8 mouse cellular contexts compared by ENCODE assay signal in the genomic region with DNA sequence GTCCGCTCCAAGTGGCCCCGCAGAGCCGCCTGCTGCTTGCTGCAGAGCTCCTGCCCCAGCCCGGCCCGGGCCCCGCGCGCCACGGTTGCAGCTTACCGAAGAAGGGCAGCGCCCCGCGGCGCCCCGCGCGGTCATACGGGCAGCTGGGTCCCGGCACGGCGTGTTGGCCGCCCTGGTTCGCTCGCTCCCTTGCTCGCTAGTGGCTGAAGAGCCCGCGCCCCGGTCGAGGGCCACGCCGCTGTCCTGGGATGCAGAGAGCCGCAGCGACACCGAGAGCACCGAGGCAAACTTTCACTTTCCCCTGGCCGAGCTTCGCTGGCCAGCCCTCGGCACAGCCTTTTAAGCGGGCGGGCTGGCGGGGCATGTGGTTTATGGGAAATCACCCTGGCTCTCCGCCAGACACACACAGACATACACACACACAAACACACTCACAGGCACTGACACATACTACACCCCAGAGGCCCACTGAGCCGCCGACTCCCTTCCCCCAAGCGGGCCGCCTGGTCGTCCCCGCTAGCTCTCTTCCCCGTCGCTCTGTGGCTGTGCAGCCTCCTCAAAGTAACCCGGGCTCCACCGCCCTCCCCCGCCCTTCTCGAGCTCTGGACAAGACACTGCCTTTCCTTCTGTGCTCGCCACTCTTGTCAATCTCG. TPM values are rescaled to one million over a fixed set of nuclear protein-coding genes. Genes with fewer than 3 reads are reported as not detected.
DNase-seq lines count a peak whose midpoint lies in the region; ATAC-seq and TF ChIP-seq lines count a peak whose summit lies in the region.

A gene (minus strand): TSS at position 541 of the 653 bp plus-strand sequence.

- peak within 1 kb of the TSS; percentile 93 for H3K4me2 ChIP-seq in forebrain, embryonic 14.5 days (ENCODE audit: low read length)
- peak within 1 kb of the TSS; percentile 79 for H3K4me2 ChIP-seq in liver, postnatal 0 days (ENCODE audit: low read depth, low read length)
- H3K4me2 ChIP-seq in neural tube, embryonic 14.5 days (ENCODE audit: low read depth, low read length), result peak within 1 kb of the TSS; percentile 75

- H3K9me3 ChIP-seq in forebrain, embryonic 14.5 days (replicated peaks; ENCODE audit: control insufficient read depth, low read length), result no peaks in the 10 kb centered on the region
- H3K9me3 ChIP-seq in liver, postnatal 0 days (ENCODE audit: low read length), result no peaks in the 10 kb centered on the region
- no peaks in the 10 kb centered on the region for H3K9me3 ChIP-seq in neural tube, embryonic 14.5 days (ENCODE audit: control insufficient read depth, low read length)

- under 1% methylated on average over 56 of the region's 56 CpGs for WGBS in forebrain, embryonic 14.5 days
- WGBS in large intestine, adult 2 months, result under 1% methylated on average over 56 of the region's 56 CpGs
- under 1% methylated on average over 50 of the region's 56 CpGs for WGBS in liver, postnatal 0 days (ENCODE audit: insufficient replicate concordance)
- WGBS in neural tube, embryonic 14.5 days, result under 1% methylated on average over 48 of the region's 56 CpGs

- peak within 1 kb of the TSS; percentile 84 for H3K4me3 ChIP-seq in brown adipose tissue, adult 24 weeks (ENCODE audit: insufficient read depth, low read depth, low read length)
- peak within 1 kb of the TSS; percentile 57 for H3K4me3 ChIP-seq in forebrain, embryonic 14.5 days (ENCODE audit: low read depth, low read length)
- H3K4me3 ChIP-seq in liver, postnatal 0 days (ENCODE audit: low read depth, low read length), result peak within 1 kb of the TSS; percentile 64
- H3K4me3 ChIP-seq in neural tube, embryonic 14.5 days (ENCODE audit: low read depth, low read length), result peak within 1 kb of the TSS; percentile 61

- peak; percentile 76 for ATAC-seq in CD4-positive, CD25-positive, alpha-beta regulatory T cell, adult 4 months
- ATAC-seq in forebrain, embryonic 14.5 days, result peak; percentile 84
- peak; percentile 87 for ATAC-seq in liver, postnatal 0 days
- ATAC-seq in neural tube, embryonic 14.5 days (ENCODE audit: low read depth), result peak; percentile 91

- DNase-seq in forebrain, embryonic 14.5 days (ENCODE audit: low spot score), result peak; percentile 81
- peak; percentile 93 for DNase-seq in heart, postnatal 10 days
- DNase-seq in large intestine, adult 2 months (ENCODE audit: low read depth, low spot score), result peak; percentile 51
- peak; percentile 84 for DNase-seq in liver, postnatal 0 days
- DNase-seq in testis, postnatal 10 days (ENCODE audit: low spot score), result peak; percentile 84

- no peaks in the 10 kb centered on the region for H3K36me3 ChIP-seq in forebrain, embryonic 14.5 days (ENCODE audit: control insufficient read depth, insufficient read depth, low read length)
- peaks cover 2% of the 10 kb centered on the region; the same call in 1 of the 2 replicates for H3K36me3 ChIP-seq in liver, postnatal 0 days (replicated peaks; ENCODE audit: insufficient read depth, low read length)
- no peaks in the 10 kb centered on the region for H3K36me3 ChIP-seq in neural tube, embryonic 14.5 days (ENCODE audit: control insufficient read depth, insufficient read depth, low read length)

- peaks cover 20% of the 10 kb centered on the region for H3K4me1 ChIP-seq in brown adipose tissue, adult 24 weeks (ENCODE audit: control insufficient read depth, insufficient read depth, insufficient read length, low read length)
- peaks cover 26% of the 10 kb centered on the region for H3K4me1 ChIP-seq in forebrain, embryonic 14.5 days (ENCODE audit: control insufficient read depth, insufficient read depth, low read length)
- H3K4me1 ChIP-seq in liver, postnatal 0 days (ENCODE audit: insufficient read depth), result peaks cover 25% of the 10 kb centered on the region
- H3K4me1 ChIP-seq in neural tube, embryonic 14.5 days (ENCODE audit: control insufficient read depth, insufficient read depth, low read length), result peaks cover 18% of the 10 kb centered on the region; the same call in 1 of the 2 replicates

- H3K27ac ChIP-seq in brown adipose tissue, adult 24 weeks (replicated peaks; ENCODE audit: low read depth, low read length), result peak within 1 kb of the TSS; percentile 56
- peak within 1 kb of the TSS; percentile 68 for H3K27ac ChIP-seq in forebrain, embryonic 14.5 days (ENCODE audit: low read depth, low read length)
- peak within 1 kb of the TSS; percentile 85 for H3K27ac ChIP-seq in liver, postnatal 0 days (ENCODE audit: low read depth)
- H3K27ac ChIP-seq in neural tube, embryonic 14.5 days (ENCODE audit: low read depth, low read length), result peak within 1 kb of the TSS; percentile 55

- intact Hi-C loops in heart, postnatal 10 days (cut with DNase I), result loop anchor here (2.0 to 10.0 kb wide), 2 partner anchors 103 to 385 kb away; a partner anchor contains a TSS

- H3K27me3 ChIP-seq in forebrain, embryonic 14.5 days (replicated peaks; ENCODE audit: control insufficient read depth, insufficient read depth, low read length), result no peaks in the 10 kb centered on the region
- 0 out of 2 replicates have a peak, but pooled peaks cover 4% of the 10 kb centered on the region for H3K27me3 ChIP-seq in liver, postnatal 0 days (ENCODE audit: insufficient read depth, low read length)
- H3K27me3 ChIP-seq in neural tube, embryonic 14.5 days (ENCODE audit: control insufficient read depth, insufficient read depth, low read length), result no peaks in the 10 kb centered on the region

- TF ChIP-seq EP300 in liver, postnatal 0 days (IDR thresholded peaks at IDR 0.05; ENCODE audit: low read depth), result no peak

- peak; percentile 34; the same call in 1 of the 2 replicates for TF ChIP-seq CTCF in liver, postnatal 0 days (IDR thresholded peaks at IDR 0.05; ENCODE audit: low read depth)

- H3K9ac ChIP-seq in forebrain, embryonic 14.5 days (ENCODE audit: low read length), result peak within 1 kb of the TSS; percentile 82
- H3K9ac ChIP-seq in liver, postnatal 0 days (replicated peaks), result peak within 1 kb of the TSS; percentile 81
- peak within 1 kb of the TSS; percentile 74 for H3K9ac ChIP-seq in neural tube, embryonic 14.5 days (replicated peaks; ENCODE audit: low read depth, low read length)

RNA-seq across cellular contexts. Expression of the gene that starts here (rescaled TPM):
- polyA plus RNA-seq in CD4-positive, CD25-positive, alpha-beta regulatory T cell, adult 4 months (2017; shearing (Covaris generic)), result 10 to 100 TPM; 11.9 to 19.7 TPM
- 5.6 and 14.8 TPM in 2 replicates for polyA plus RNA-seq in brown adipose tissue, adult 24 weeks (2012; ENCODE audit: insufficient read depth, insufficient read length, missing spikeins)
- polyA plus RNA-seq in forebrain, embryonic 14.5 days (2014; fragmentation: Nextera tagmentation; extraction: Ambion mirVana), result 6.5 and 7.0 TPM in 2 replicates
- total RNA-seq in heart, postnatal 10 days (2021), result 10 to 100 TPM; 25.5 to 29.0 TPM
- 8.0 and 9.5 TPM in 2 replicates for polyA plus RNA-seq in large intestine, adult 2 months (2012; rRNA removed)
- 6.6 and 7.2 TPM in 2 replicates for polyA plus RNA-seq in liver, postnatal 0 days (2015; fragmentation: Nextera tagmentation; extraction: Ambion mirVana)
- polyA plus RNA-seq in neural tube, embryonic 14.5 days (2014; fragmentation: Nextera tagmentation; extraction: Ambion mirVana), result 6.3 and 9.3 TPM in 2 replicates

Comparison
In these comparisons a context has a peak if more than half of its experiments do, and no peak if none do; other contexts are left out.
1. Peak in every context shown above with its lines: DNase-seq, ATAC-seq, H3K4me3 ChIP-seq and H3K27ac ChIP-seq.